Comparison of ENCODE assay signal across 21 mouse cellular contexts in genomic region chr11:119965053-119965452, GRCm38 (mm10). TPM values are rescaled to one million over a fixed set of nuclear protein-coding genes. Genes with fewer than 3 reads are reported as not detected.
DNase-seq lines count a peak whose midpoint lies in the region; ATAC-seq and TF ChIP-seq lines count a peak whose summit lies in the region.
"Had no signal": no experiment of that assay in that cellular context is flagged by ENCODE, and none has a peak within 500 bp of the region (broad histone marks: within the 10 kb centered on the region; RNA-seq: fewer than 3 reads in every experiment).

No protein-coding gene starts in this region.

- H3K4me2 ChIP-seq in hindbrain, postnatal 0 days (ENCODE audit: low read depth, low read length) = no peak overlapping the region
- no peak overlapping the region for H3K4me2 ChIP-seq in hindbrain, embryonic 12.5 days (replicated peaks)
- no peak overlapping the region for H3K4me2 ChIP-seq in forebrain, embryonic 14.5 days (ENCODE audit: low read length)
- no peak overlapping the region for H3K4me2 ChIP-seq in midbrain, embryonic 15.5 days
- H3K4me2 ChIP-seq: embryonic facial prominence, embryonic 13.5 days; neural tube, embryonic 15.5 days had no signal

- H3K9ac ChIP-seq in hindbrain, postnatal 0 days (replicated peaks; ENCODE audit: low read length) = no peak overlapping the region
- H3K9ac ChIP-seq in hindbrain, embryonic 12.5 days = no peak overlapping the region
- H3K9ac ChIP-seq in forebrain, embryonic 14.5 days (ENCODE audit: low read length) = peak overlapping the region; percentile 25; the same call in 1 of the 2 replicates
- H3K9ac ChIP-seq in midbrain, embryonic 15.5 days = no peak overlapping the region
- H3K9ac ChIP-seq: embryonic facial prominence, embryonic 13.5 days; neural tube, embryonic 15.5 days had no signal

- peak; percentile 71 for ATAC-seq in hindbrain, postnatal 0 days
- no peak for ATAC-seq in hindbrain, embryonic 12.5 days (ENCODE audit: low FRiP score)
- ATAC-seq in forebrain, embryonic 14.5 days = no peak; the same call in 1 of the 2 replicates
- peak; percentile 48; the same call in 1 of the 2 replicates for ATAC-seq in midbrain, embryonic 15.5 days (replicated peaks)

- 16% methylated on average over 9 of the region's 9 CpGs for WGBS in hindbrain, postnatal 0 days
- 10% methylated on average over 9 of the region's 9 CpGs for WGBS in hindbrain, embryonic 12.5 days
- WGBS in embryonic facial prominence, embryonic 10.5 days = 23% methylated on average over 9 of the region's 9 CpGs
- 8% methylated on average over 9 of the region's 9 CpGs for WGBS in forebrain, embryonic 14.5 days
- WGBS in midbrain, embryonic 15.5 days = 7% methylated on average over 9 of the region's 9 CpGs

- TF ChIP-seq CTCF in hindbrain, postnatal 0 days (IDR thresholded peaks at IDR 0.05; ENCODE audit: low read depth) = peak; percentile 25; the same call in 1 of the 2 replicates

- H3K9me3 ChIP-seq in hindbrain, postnatal 0 days (ENCODE audit: low read length) = no peaks in the 10 kb centered on the region
- no peaks in the 10 kb centered on the region for H3K9me3 ChIP-seq in hindbrain, embryonic 12.5 days (replicated peaks)
- no peaks in the 10 kb centered on the region for H3K9me3 ChIP-seq in embryonic facial prominence, embryonic 10.5 days
- no peaks in the 10 kb centered on the region for H3K9me3 ChIP-seq in forebrain, embryonic 14.5 days (replicated peaks; ENCODE audit: control insufficient read depth, low read length)
- H3K9me3 ChIP-seq in midbrain, embryonic 15.5 days = no peaks in the 10 kb centered on the region
- H3K9me3 ChIP-seq: embryonic facial prominence, embryonic 13.5 days; heart, embryonic 10.5 days; neural tube, embryonic 15.5 days had no signal

- no peaks in the 10 kb centered on the region for H3K27me3 ChIP-seq in hindbrain, postnatal 0 days (ENCODE audit: insufficient read depth, low read length)
- no peaks in the 10 kb centered on the region for H3K27me3 ChIP-seq in hindbrain, embryonic 12.5 days
- H3K27me3 ChIP-seq in embryonic facial prominence, embryonic 10.5 days (replicated peaks; ENCODE audit: low read depth, poor library complexity, severe bottlenecking) = no peaks in the 10 kb centered on the region
- no peaks in the 10 kb centered on the region for H3K27me3 ChIP-seq in forebrain, embryonic 14.5 days (replicated peaks; ENCODE audit: control insufficient read depth, insufficient read depth, low read length)
- H3K27me3 ChIP-seq in midbrain, embryonic 15.5 days (replicated peaks) = no peaks in the 10 kb centered on the region
- H3K27me3 ChIP-seq: embryonic facial prominence, embryonic 13.5 days; neural tube, embryonic 15.5 days had no signal

- DNase-seq in hindbrain, postnatal 0 days (ENCODE audit: low spot score) = peak; percentile 45
- DNase-seq in embryonic facial prominence, embryonic 10.5 days (ENCODE audit: low spot score) = no peak
- peak; percentile 38 for DNase-seq in forebrain, embryonic 14.5 days (ENCODE audit: low spot score)
- no peak for DNase-seq in urinary bladder, adult 18-20 months (ENCODE audit: low spot score in 2 of 2)
- DNase-seq in heart, adult 11 months = no peak
- DNase-seq: B cell, adult 2 months; cerebellum, adult 9-10 months; gastrocnemius, postnatal 36 days; heart, postnatal 14 days; kidney, adult 11 months; kidney, postnatal 10 days; lung, adult 18-20 months; lung, postnatal 14 days; right cerebral cortex, postnatal 25 days; thymus, adult 18-20 months; thymus, postnatal 4 days had no signal

- peaks cover 11% of the 10 kb centered on the region for H3K4me1 ChIP-seq in hindbrain, postnatal 0 days (ENCODE audit: insufficient read depth, low read length)
- H3K4me1 ChIP-seq in hindbrain, embryonic 12.5 days = peaks cover 18% of the 10 kb centered on the region
- peaks cover 36% of the 10 kb centered on the region for H3K4me1 ChIP-seq in embryonic facial prominence, embryonic 10.5 days
- H3K4me1 ChIP-seq in forebrain, embryonic 14.5 days (ENCODE audit: control insufficient read depth, insufficient read depth, low read length) = peaks cover 5% of the 10 kb centered on the region
- H3K4me1 ChIP-seq in midbrain, embryonic 15.5 days = peaks cover 24% of the 10 kb centered on the region

- peak overlapping the region; percentile 36; the same call in 1 of the 2 replicates for H3K27ac ChIP-seq in hindbrain, postnatal 0 days
- no peak overlapping the region for H3K27ac ChIP-seq in hindbrain, embryonic 12.5 days
- peak overlapping the region; percentile 59; the same call in 1 of the 2 replicates for H3K27ac ChIP-seq in embryonic facial prominence, embryonic 10.5 days (replicated peaks)
- peak overlapping the region; percentile 14; the same call in 1 of the 2 replicates for H3K27ac ChIP-seq in forebrain, embryonic 14.5 days (ENCODE audit: low read depth, low read length)
- 0 out of 2 replicates have a peak overlapping the region, but pooled peaks have one; percentile 5 for H3K27ac ChIP-seq in midbrain, embryonic 15.5 days
- H3K27ac ChIP-seq: embryonic facial prominence, embryonic 13.5 days; heart, embryonic 10.5 days; neural tube, embryonic 15.5 days had no signal

- no peak overlapping the region for H3K4me3 ChIP-seq in hindbrain, postnatal 0 days (ENCODE audit: low read length)
- H3K4me3 ChIP-seq in hindbrain, embryonic 12.5 days = no peak overlapping the region
- no peak overlapping the region for H3K4me3 ChIP-seq in embryonic facial prominence, embryonic 10.5 days
- no peak overlapping the region for H3K4me3 ChIP-seq in forebrain, embryonic 14.5 days (ENCODE audit: low read depth, low read length)
- no peak overlapping the region for H3K4me3 ChIP-seq in midbrain, embryonic 15.5 days
- H3K4me3 ChIP-seq: embryonic facial prominence, embryonic 13.5 days; heart, embryonic 10.5 days; neural tube, embryonic 15.5 days had no signal

- 0 out of 2 replicates have a peak, but pooled peaks cover 4% of the 10 kb centered on the region for H3K36me3 ChIP-seq in hindbrain, postnatal 0 days (ENCODE audit: insufficient read depth, low read length)
- H3K36me3 ChIP-seq in hindbrain, embryonic 12.5 days = no peaks in the 10 kb centered on the region; the same call in 1 of the 2 replicates
- H3K36me3 ChIP-seq in embryonic facial prominence, embryonic 10.5 days (replicated peaks) = peaks cover 10% of the 10 kb centered on the region
- no peaks in the 10 kb centered on the region for H3K36me3 ChIP-seq in forebrain, embryonic 14.5 days (ENCODE audit: control insufficient read depth, insufficient read depth, low read length)
- H3K36me3 ChIP-seq in midbrain, embryonic 15.5 days (replicated peaks) = no peaks in the 10 kb centered on the region
- H3K36me3 ChIP-seq: neural tube, embryonic 15.5 days had no signal

RNA-seq across cellular contexts. Expression of gene Baiap2, which starts 22.5 kb away (rescaled TPM):
- 45.9 and 62.4 TPM in 2 replicates for total RNA-seq in hindbrain, postnatal 0 days (2014; rRNA removed)
- polyA plus RNA-seq in hindbrain, postnatal 0 days (2015; fragmentation: Nextera tagmentation; extraction: Ambion mirVana) = 30.8 and 31.5 TPM in 2 replicates
- 10.6 TPM in 2 replicates for polyA plus RNA-seq in hindbrain, embryonic 12.5 days (2016; fragmentation: Nextera tagmentation; extraction: Ambion mirVana)
- polyA plus RNA-seq in embryonic facial prominence, embryonic 10.5 days (2016; fragmentation: Nextera tagmentation; extraction: Ambion mirVana) = 9.6 and 11.0 TPM in 2 replicates
- polyA plus RNA-seq in forebrain, embryonic 14.5 days (2014; fragmentation: Nextera tagmentation; extraction: Ambion mirVana) = 18.7 and 25.2 TPM in 2 replicates
- polyA plus RNA-seq in midbrain, embryonic 15.5 days (2015; fragmentation: Nextera tagmentation; extraction: Ambion mirVana) = 15.5 and 16.3 TPM in 2 replicates

RNA-seq across cellular contexts. Expression of gene Chmp6, which starts 51.8 kb away (rescaled TPM):
- total RNA-seq in hindbrain, postnatal 0 days (2014; rRNA removed) = 102 and 117 TPM in 2 replicates
- polyA plus RNA-seq in hindbrain, postnatal 0 days (2015; fragmentation: Nextera tagmentation; extraction: Ambion mirVana) = 115 and 118 TPM in 2 replicates
- 91.7 and 99.3 TPM in 2 replicates for polyA plus RNA-seq in hindbrain, embryonic 12.5 days (2016; fragmentation: Nextera tagmentation; extraction: Ambion mirVana)
- 117 and 120 TPM in 2 replicates for polyA plus RNA-seq in embryonic facial prominence, embryonic 10.5 days (2016; fragmentation: Nextera tagmentation; extraction: Ambion mirVana)
- polyA plus RNA-seq in forebrain, embryonic 14.5 days (2014; fragmentation: Nextera tagmentation; extraction: Ambion mirVana) = 90.0 and 92.7 TPM in 2 replicates
- polyA plus RNA-seq in midbrain, embryonic 15.5 days (2015; fragmentation: Nextera tagmentation; extraction: Ambion mirVana) = 113 and 116 TPM in 2 replicates

Comparison
In these comparisons a context has a peak if more than half of its experiments do, and no peak if none do; other contexts are left out.
1. ATAC-seq: peak in hindbrain, postnatal 0 days (single experiment) and midbrain, embryonic 15.5 days (single experiment); none in hindbrain, embryonic 12.5 days (single experiment) and forebrain, embryonic 14.5 days (single experiment).
2. DNase-seq: peak in hindbrain, postnatal 0 days (single experiment) and forebrain, embryonic 14.5 days (single experiment); none in embryonic facial prominence, embryonic 10.5 days (single experiment), urinary bladder, adult 18-20 months (0 of 2) and heart, adult 11 months (single experiment).